ENCODE assay signal across 15 mouse cellular contexts in the genomic region with DNA sequence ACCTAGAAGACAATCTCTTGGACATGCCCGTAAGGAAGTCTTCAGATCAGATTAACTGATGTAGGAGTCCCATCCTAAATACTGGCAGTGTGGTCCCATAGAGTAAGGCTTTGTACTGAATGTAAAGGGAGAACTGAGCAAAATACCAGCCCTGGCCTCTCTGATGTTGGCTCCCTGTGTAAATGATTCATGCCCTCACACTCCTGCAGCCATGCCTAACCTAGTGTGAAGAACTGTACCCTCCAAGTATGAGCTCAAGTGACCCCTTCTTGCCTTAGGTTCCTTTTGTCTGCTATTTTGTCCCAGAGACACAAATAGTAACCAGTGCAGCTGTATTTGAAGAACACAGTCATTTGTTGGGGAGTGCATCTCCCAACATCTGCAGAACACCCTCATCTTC.
"Had no signal": no experiment of that assay in that cellular context is flagged by ENCODE, and none has a peak within 500 bp of the region (broad histone marks: within the 10 kb centered on the region; RNA-seq: fewer than 3 reads in every experiment).

No protein-coding gene starts in this region.

- H3K4me2 ChIP-seq: neural tube, embryonic 15.5 days; stomach, embryonic 15.5 days had no signal

- H3K4me1 ChIP-seq: neural tube, embryonic 15.5 days; stomach, embryonic 15.5 days had no signal

- DNase-seq: retina, postnatal 1 day; right cerebral cortex, adult 18-20 months; right cerebral cortex, postnatal 14 days; right cerebral cortex, postnatal 25 days; right cerebral cortex, postnatal 4 days; spleen, adult 18-20 months; thymus, adult 18-20 months; thymus, adult 2 months; thymus, postnatal 14 days; thymus, postnatal 25 days; thymus, postnatal 36 days; thymus, postnatal 4 days had no signal

- H3K36me3 ChIP-seq: neural tube, embryonic 15.5 days; stomach, embryonic 15.5 days had no signal

- H3K27me3 ChIP-seq: neural tube, embryonic 15.5 days; stomach, embryonic 15.5 days had no signal

- H3K4me3 ChIP-seq: neural tube, embryonic 15.5 days; stomach, embryonic 15.5 days had no signal

- H3K9ac ChIP-seq: neural tube, embryonic 15.5 days; stomach, embryonic 15.5 days had no signal

- H3K27ac ChIP-seq: neural tube, embryonic 15.5 days; stomach, embryonic 15.5 days; stomach, postnatal 0 days had no signal

- H3K9me3 ChIP-seq: neural tube, embryonic 15.5 days; stomach, embryonic 15.5 days had no signal
